Comparison of ENCODE assay signal across 50 mouse cellular contexts in genomic region chr15:6391886-6392285, GRCm38 (mm10). TPM values are rescaled to one million over a fixed set of nuclear protein-coding genes. Genes with fewer than 3 reads are reported as not detected.
"Had no signal": no experiment of that assay in that cellular context is flagged by ENCODE, and none has a peak within 500 bp of the region (broad histone marks: within the 10 kb centered on the region; RNA-seq: fewer than 3 reads in every experiment).

No protein-coding gene starts in this region.

- H3K27ac ChIP-seq: heart, embryonic 10.5 days; heart, embryonic 13.5 days; heart, embryonic 15.5 days; hindbrain, embryonic 10.5 days; hindbrain, embryonic 12.5 days; hindbrain, embryonic 13.5 days; hindbrain, embryonic 14.5 days; hindbrain, embryonic 15.5 days; hindbrain, postnatal 0 days; intestine, embryonic 15.5 days; kidney, embryonic 15.5 days; kidney, postnatal 0 days; layer of hippocampus, adult 2 months; left cerebral cortex, adult 2 months had no signal

- H3K27me3 ChIP-seq: heart, embryonic 12.5 days; heart, embryonic 13.5 days; heart, embryonic 15.5 days; hindbrain, embryonic 15.5 days; intestine, embryonic 15.5 days; kidney, embryonic 15.5 days had no signal

- H3K4me3 ChIP-seq: heart, embryonic 10.5 days; heart, embryonic 12.5 days; heart, embryonic 13.5 days; heart, embryonic 15.5 days; hindbrain, embryonic 10.5 days; hindbrain, embryonic 12.5 days; hindbrain, embryonic 13.5 days; hindbrain, embryonic 15.5 days; intestine, embryonic 15.5 days; kidney, embryonic 15.5 days; layer of hippocampus, adult 2 months; left cerebral cortex, adult 2 months had no signal

- H3K36me3 ChIP-seq: heart, embryonic 15.5 days; hindbrain, embryonic 10.5 days; hindbrain, embryonic 12.5 days; hindbrain, embryonic 13.5 days; hindbrain, embryonic 15.5 days; intestine, embryonic 15.5 days had no signal

- DNase-seq: heart, postnatal 10 days; heart, postnatal 36 days; heart, postnatal 4 days; kidney, adult 11 months; kidney, adult 18-20 months; kidney, adult 2 months; kidney, adult 8-10 months; kidney, adult 9 months; kidney, postnatal 10 days; kidney, postnatal 14 days; kidney, postnatal 25 days; kidney, postnatal 36 days; kidney, postnatal 4 days; layer of hippocampus, adult 9-11 months; layer of hippocampus, postnatal 36 days had no signal

- H3K9me3 ChIP-seq: heart, embryonic 10.5 days; heart, embryonic 12.5 days; heart, embryonic 13.5 days; heart, embryonic 15.5 days; hindbrain, embryonic 10.5 days; hindbrain, embryonic 12.5 days; hindbrain, embryonic 13.5 days; hindbrain, embryonic 15.5 days; intestine, embryonic 15.5 days; kidney, embryonic 15.5 days had no signal

- H3K4me2 ChIP-seq: heart, embryonic 11.5 days; heart, embryonic 12.5 days; heart, embryonic 13.5 days; heart, embryonic 15.5 days; hindbrain, embryonic 12.5 days; hindbrain, embryonic 13.5 days; hindbrain, embryonic 14.5 days; hindbrain, embryonic 15.5 days; intestine, embryonic 15.5 days had no signal

- ATAC-seq: hindbrain, embryonic 16.5 days; hindbrain, postnatal 0 days; inflammation-experienced regulatory T-cells, adult 6 months; intestine, embryonic 15.5 days; intestine, embryonic 16.5 days; intestine, postnatal 0 days had no signal

- H3K9ac ChIP-seq: heart, embryonic 12.5 days; heart, embryonic 13.5 days; heart, embryonic 15.5 days; hindbrain, embryonic 12.5 days; hindbrain, embryonic 13.5 days; hindbrain, embryonic 14.5 days; hindbrain, embryonic 15.5 days; intestine, embryonic 15.5 days; kidney, embryonic 15.5 days had no signal

RNA-seq across cellular contexts. Expression of gene C9, which starts 53.2 kb away (rescaled TPM):
- total RNA-seq: heart, postnatal 10 days; heart, postnatal 25 days; heart, postnatal 36 days; heart, postnatal 4 days; hematopoietic stem cell, adult 5-6 weeks; hindbrain, postnatal 0 days; layer of hippocampus, adult 18-20 months; layer of hippocampus, adult 2 months; layer of hippocampus, adult 8-10 months; layer of hippocampus, postnatal 10 days; layer of hippocampus, postnatal 14 days; layer of hippocampus, postnatal 25 days; layer of hippocampus, postnatal 36 days; left cerebral cortex, adult 18-20 months; left cerebral cortex, adult 2 months had no signal
- polyA plus RNA-seq: heart, embryonic 10.5 days; heart, embryonic 11.5 days; heart, embryonic 12.5 days; heart, embryonic 13.5 days; heart, embryonic 14.5 days; heart, embryonic 15.5 days; heart, embryonic 16.5 days; heart, postnatal 0 days; hindbrain, embryonic 10.5 days; hindbrain, embryonic 11.5 days; hindbrain, embryonic 12.5 days; hindbrain, embryonic 13.5 days; hindbrain, embryonic 14.5 days; hindbrain, embryonic 15.5 days; hindbrain, embryonic 16.5 days; hindbrain, postnatal 0 days; inflammation-experienced regulatory T-cells, adult 6 months; kidney, adult 2 months; kidney, embryonic 14.5 days; kidney, embryonic 16.5 days; large intestine, adult 2 months had no signal
